Mouse (Mus musculus) liver, adult (tissue): ENCODE measurements at regions not wholly inside any gene's neighbourhood (a gene's known extent, or its start where the extent isn't known, plus 50 kb on each side); places are given as distances from the start of the nearest gene placed in this dataset.

Experiments
- GATA4 ChIP-seq: IDR thresholded peaks from 2 replicates; pipeline ENCODE4 v1.6.1; 2014; ENCODE audit warnings: mild to moderate bottlenecking, low read length; ENCODE audit not compliant: insufficient replicate concordance

DNA sequence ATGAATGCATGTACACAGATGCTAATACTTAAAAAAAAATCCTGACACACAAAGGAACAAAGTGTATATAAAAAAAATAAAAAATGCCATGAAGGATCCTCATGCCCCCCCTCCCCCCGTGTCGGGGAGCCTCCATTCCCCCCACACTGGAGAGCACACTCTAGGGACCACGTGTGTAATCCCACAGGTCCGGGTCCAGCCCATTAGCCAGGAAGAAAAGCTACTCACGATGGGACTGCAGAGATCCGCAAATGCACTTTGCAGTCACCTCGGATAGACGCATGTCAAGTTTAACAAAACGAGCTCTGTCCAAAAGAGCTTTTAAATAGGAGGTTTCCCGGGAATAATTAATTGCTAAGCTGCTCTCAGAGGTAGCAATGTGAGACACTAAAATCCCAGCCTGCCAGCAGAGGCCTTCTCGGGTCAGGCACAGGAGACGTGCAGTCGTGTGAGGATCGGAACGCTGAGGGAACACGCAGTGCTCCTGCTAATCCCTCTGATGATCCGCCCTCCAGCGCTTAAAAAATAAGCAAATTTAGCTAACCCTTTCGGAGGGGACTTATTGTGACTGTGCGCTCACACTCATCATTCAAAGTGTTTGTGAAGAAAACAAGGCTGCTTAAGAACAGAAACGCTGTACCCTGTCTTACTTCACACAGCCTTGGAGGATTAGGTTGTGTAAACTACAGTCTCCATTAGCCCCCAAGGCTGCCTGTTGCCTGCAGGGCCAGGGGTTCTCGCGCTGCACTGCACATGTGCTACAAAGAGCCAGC lies 100.2 kb upstream of the Spata13 start:
- TF ChIP-seq GATA4 = no peak

DNA sequence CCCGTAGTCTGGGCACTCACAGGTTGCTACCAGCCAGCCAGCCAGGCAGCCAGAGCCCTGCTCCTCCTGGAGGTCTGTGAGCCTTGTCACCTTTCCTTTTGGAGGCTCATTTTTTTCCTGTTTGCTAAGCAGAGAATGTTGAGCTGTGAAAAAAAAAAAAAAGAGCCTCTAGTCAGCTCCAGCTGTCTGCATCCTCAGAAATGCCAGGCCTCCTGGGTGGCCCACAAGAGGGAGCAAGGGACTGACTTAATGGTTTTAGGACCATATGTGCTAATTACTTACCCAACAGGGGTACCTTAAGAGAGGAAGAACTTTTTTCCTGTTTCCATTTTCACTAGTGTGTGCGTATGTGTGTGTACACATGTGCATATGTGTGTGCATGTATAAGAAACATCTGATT lies 94.8 kb upstream of the Spata13 start:
- TF ChIP-seq GATA4 = no peak

DNA sequence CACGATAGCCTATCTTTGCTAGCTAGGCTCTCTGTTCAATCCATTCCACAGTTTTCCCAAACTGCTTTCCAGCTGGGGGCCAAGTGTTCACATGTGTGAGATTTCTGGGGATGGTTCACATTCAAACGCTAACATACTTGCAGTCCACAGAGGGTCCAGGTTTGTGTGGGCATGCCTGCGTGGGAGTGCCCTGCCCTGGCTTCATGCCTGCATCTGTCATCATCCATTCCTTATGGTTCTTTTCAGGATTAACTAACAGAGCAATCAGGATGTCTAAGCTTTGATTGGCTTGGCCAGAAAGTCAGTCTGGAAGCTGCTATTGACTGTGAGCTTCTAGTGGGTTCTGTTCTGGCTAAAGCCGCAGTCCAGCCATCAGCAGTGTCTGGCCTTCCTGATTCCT lies 93.7 kb upstream of the Spata13 start:
- TF ChIP-seq GATA4 = no peak

DNA sequence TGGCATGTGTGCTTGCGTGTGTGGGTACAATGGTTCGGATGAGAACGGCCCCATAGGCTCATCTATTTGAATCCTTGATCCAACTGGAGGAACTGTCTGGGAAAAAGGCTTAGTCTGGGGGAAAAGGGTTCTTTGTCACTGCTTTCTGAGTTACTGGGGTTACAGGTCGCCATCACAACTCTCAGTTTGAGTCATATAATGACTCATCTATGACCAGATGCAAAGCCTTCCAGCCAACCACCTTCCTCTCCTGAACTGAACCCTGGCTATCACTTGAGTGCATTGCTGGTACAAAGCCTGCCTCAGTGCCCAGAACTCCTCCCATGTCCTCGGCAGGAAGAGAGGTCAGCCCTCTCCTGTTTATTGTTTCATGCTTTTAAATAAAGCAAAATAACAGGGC lies 92.2 kb upstream of the Spata13 start:
- no peak for TF ChIP-seq GATA4

DNA sequence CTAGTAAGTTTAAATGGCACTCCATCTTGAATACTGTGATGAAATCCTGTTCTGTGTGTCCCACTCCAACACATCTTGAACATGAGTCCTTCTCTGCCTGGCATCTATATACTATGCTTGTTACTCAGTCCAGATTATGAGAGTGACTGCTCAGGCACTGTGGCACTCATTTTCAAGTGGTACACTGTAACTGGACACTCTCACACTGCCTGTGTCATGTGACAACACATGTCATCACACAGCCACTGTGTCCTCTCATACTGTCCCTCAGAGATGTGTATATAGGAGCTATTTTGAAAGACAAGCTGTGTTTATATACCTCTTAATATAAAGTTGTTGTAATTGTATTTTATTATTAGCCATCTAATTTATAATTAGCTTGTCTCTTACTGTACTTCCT lies 89.0 kb upstream of the Spata13 start:
- no peak for TF ChIP-seq GATA4

DNA sequence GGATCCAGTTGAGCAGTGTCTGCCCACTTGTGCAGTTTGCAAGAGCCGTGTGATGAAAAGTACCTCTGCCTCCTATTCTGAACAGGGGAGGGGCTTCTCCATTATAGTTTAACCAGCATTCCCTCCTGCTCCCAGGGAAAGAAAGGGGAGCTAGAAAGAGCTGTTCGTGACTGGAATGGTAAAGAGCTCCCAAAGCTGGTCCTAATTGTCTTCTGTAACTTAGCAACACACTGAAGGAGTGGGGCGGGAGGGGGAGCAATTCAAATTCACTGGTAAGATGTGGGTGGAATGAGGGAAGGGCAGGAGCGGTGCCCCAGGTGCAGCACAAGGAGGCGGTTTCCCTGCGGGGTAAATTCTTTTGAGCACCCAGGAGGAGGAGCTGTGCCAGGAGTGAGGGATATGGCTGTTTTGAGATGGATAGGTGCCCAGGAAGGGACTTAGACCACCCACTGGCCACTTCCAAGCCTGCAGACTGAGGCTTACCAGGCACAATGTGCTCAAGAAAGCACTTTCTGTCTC lies 79.5 kb upstream of the Spata13 start:
- TF ChIP-seq GATA4 = no peak

DNA sequence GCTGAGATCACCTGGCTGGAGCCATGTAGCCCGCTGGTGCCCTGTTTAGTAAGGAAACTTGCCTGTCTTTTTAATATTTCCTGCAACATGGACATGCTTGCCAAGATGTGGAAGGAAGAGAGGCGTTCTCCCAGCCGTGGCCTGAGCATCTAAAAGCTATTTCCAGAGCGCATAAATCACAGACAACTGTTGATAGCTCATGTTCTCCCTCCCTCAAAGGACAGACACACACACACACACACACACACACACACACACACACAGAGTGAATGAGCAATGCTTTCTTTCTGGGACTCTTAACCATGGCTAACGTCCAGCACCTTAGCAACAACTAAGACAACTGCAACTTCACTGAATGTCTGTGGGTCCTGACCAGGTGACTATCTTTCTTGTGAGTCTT lies 77.3 kb upstream of the Spata13 start:
- peak; percentile 51; the same call in 1 of the 2 replicates for TF ChIP-seq GATA4

DNA sequence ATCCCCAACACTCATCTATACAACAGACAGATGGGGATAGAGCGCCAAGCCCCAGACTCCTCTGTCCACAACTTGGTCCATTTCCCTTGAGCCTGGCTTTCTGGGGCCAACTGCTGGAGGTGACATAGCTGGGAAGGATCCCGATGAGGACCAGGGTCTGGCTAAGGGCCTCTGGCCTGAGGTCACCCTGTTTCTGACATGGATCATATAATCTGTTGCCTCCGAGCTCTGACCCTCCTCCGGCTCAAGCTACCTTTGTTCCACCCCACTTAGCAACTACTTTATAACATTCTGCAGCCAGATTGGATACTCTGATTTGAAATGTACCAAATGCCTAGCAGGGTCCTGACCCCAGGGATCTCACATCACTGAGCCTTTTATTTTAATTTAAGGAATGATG lies 76.8 kb upstream of the Spata13 start:
- no peak for TF ChIP-seq GATA4

DNA sequence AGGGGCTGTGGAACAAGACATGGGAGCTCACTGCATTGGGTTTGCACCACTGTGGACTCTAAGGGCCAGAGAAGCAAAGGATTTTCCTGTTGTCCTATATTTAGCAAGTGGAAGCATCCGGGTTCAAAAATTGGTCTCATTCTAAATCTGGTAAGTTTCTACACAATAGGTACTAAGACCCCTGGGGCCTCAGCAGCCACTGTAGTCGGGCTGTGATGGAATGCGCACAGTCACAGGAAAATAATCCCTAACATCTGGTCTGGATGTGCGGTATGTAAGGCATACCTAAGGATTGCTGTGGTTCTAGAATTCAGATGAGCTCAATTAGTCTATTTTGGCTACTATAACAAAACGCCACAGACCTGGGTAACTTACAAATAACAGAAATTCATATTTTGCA lies 74.4 kb upstream of the Spata13 start:
- TF ChIP-seq GATA4 = no peak

DNA sequence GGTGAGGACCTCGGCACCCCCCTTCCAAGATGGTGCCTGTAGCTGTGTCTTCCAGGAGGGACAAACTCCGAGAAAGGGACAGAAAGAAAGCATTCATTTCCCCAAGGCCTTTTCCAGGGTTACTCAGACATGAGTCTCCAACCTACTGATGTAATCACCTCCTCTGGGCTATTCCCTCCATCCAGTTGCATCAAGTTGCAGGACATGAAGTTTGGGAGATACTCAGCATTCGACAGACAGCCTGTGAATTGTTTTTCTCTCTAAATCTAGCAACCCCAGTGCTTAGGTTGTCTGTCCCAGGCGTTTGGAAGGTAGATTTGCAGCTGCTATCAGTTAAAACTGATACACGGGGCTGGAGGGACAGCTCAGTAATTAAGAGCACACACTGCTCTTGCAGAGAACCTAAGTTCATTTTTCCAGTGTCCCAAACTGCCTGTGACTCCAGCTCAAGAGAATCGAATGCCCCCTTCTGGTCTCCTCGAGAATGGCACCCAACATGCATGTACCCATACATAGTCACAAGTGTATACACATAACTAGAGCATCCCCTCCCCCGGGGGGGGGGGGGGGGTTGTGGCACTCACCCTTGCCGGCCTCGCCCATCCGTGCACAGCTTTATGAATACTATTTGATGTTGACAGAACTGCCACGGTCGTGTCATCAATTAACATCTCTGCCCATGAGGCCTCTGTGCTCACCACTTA lies 73.8 kb upstream of the Spata13 start:
- TF ChIP-seq GATA4 = no peak

DNA sequence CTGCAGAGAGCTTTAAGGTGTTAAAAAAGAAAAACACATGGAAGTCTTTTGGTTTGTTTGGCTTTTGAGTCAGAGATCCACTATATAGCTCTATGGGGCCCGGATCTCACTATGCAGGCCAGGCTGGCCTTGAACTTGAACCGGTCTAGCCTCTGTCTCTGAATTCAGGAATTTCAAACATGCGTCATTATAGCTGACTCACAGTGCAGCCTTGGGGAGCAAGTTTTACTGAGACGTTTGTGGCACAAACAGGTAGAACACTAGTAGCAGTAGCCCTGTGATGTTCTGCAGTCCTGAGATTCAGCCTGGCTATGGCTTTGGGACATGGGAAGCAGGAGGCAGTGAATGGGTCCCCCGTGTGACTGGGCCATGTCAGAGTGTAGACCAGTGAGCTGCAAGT lies 57.5 kb upstream of the Spata13 start:
- no peak for TF ChIP-seq GATA4
